Mouse (Mus musculus) R1 (cell line): ENCODE results near the gene Zbtb8os.

Experiments used
- DNase-seq: peaks from one replicate; pipeline ENCODE4 v3.0.0-alpha.2; 2018; ENCODE audit warnings: low read depth, low spot score

Gene Zbtb8os

GRCm38 (mm10) chr4:129335216-129336074 lies at the start of gene Zbtb8os, which contains the start of gene Rbbp4:
TSS of gene Zbtb8os (plus strand) at chr4:129335695.
TSS of gene Rbbp4 (minus strand) at chr4:129335370.
- peak; percentile 99 for DNase-seq

DNA sequence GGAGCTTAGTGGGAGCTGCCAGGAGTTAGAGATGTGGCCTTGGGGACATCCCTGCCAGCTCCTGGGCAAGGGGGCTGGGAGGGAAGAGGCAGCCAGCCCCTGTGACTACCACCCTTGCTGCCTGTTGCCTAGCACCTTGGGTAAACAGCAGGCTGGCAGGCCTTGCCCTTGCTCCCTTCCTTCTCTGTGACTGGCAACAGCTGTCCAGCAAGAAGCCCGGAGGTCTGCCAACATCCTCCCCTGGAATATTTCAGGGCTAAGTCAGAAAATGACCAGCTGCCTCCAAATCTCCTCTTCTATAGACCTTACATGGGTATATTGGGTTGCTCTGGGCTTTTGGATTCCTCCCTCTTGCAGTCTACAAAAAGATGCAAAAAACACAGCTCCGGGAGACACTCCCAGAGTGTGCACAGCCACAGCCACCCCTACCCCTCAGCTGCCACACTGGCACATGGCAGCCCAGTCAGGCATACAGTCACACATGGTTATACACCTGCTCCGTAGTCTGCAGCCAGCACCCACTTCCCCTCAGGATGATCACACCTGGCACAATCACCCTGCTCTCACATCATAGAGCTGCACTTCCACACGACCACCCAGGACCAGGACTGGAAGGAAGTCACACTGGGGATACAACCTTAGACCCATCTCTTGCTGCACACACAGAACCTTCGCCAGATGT lies 49.4 kb upstream of the Zbtb8os start:
- no peak for DNase-seq

- peak; percentile 73 for DNase-seq
Observed at GRCm38 (mm10) chr4:129286683-129287471, 48.6 kb upstream of the Zbtb8os start.

DNA sequence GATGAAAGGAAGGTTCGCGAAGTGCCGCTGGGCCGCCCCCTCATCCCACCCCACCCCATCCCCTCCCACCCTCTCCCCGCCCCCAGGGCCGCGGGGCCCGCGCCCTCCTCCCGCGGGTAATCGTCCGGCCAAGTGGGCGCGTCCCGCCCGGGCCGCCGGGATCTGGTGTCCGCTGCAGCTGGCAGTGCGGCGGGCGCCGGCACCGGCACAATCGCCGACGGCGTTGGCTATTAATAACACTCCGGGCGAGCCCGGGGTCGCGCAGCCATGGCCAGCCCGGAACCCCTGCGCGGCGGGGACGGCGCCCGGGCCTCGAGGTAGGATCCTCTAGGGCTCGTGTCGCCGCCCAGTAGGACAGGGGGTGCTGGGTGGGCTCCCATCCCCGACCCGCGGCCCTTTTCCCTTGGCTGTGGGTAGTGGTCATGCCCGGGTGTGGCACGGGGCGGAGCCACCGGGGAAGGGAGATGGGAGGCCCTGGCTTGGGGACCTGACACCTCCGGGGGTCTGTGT lies 48.0 kb upstream of the Zbtb8os start, which contains the start of gene Sync:
Gene Sync, plus strand, starts transcription at position 146 of the 510 bp plus-strand sequence.
- DNase-seq: peak; percentile 32

DNA sequence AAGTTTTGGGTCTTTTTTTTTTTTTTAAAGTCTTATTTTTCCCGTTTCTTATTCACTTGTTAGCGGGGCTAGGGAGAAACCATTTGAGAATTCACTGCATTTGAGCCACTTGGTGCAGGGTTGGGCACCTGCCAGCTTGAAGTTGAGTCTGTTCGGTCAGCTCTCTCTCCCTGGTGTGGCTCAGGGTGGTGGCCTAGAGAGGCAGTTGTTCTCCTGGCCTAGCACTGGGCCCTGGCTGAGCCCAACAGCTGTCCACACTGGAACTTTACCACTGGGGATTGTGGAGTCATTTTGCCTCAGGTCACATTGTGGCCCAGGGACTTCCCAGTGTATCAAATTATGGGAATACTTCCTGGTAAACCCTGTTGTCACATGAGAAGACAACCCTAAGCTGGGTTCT lies 47.4 kb upstream of the Zbtb8os start:
- DNase-seq: no peak

DNA sequence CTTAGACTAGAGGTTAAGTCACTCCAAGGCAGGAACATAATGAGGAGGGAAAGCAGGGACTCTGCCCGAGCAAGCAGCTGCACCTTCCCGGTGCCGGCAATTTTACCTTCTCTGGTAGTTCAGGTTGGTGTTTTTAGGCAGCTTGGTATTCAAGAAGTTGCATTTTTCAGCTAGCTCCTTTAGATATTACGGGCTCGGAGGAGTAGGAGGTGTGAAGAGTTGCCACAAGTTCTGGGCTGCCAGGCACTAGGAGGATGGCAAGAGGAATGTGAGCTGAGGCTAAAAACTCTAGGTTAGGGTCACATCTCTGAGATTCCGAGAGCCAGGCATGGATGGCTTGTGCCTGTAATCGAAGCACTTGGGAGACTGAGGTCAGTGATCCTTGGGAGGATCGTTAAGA lies 45.8 kb upstream of the Zbtb8os start:
- DNase-seq: no peak

- DNase-seq: peak; percentile 69
Observed at GRCm38 (mm10) chr4:129292831-129293230, 42.7 kb upstream of the Zbtb8os start.

- no peak for DNase-seq
Observed at GRCm38 (mm10) chr4:129293702-129294101, 41.8 kb upstream of the Zbtb8os start.

- no peak for DNase-seq
Observed at GRCm38 (mm10) chr4:129295188-129295587, 40.3 kb upstream of the Zbtb8os start.

DNA sequence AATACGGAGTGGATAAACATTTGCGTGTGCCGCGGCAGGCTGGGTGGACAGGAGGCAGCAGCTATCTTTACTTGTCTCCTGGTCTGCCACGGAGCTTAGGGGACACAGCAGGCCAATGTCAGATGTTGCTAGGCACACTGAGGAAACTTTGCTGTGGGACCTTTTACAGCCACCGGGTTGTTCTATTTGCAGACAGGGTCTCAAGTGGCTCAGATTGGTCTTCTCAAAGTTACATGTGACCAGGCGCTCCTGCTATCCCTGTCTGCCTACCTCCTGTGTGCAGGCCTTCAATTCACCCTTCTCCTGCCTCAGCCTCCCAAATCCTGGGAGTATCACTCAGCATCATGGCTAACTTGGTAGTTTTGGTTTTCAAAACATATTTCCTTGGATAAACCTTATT lies 39.4 kb upstream of the Zbtb8os start:
- no peak for DNase-seq

GRCm38 (mm10) chr4:129297724-129298123 lies 37.8 kb upstream of the Zbtb8os start:
- peak; percentile 41 for DNase-seq

DNA sequence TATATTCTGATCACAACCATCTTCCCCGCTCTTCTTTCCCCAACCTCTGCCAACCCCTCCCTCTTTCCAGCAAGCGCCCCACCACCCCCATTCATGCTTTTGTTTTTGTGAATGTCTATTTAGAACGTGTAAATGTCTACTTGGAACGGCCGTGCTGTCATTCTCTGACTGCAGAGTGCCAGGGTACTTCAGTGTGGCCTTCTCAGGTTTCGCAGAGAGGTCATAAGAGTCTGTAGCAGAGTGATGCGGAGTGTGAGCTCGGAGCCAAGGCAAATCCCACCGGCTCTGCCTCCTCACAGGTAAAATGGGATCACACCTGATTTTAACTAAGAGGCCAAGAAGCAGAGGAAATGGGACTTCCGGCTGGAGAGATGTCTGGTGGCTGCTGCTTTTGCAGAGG lies 36.4 kb upstream of the Zbtb8os start:
- DNase-seq: peak; percentile 34

DNA sequence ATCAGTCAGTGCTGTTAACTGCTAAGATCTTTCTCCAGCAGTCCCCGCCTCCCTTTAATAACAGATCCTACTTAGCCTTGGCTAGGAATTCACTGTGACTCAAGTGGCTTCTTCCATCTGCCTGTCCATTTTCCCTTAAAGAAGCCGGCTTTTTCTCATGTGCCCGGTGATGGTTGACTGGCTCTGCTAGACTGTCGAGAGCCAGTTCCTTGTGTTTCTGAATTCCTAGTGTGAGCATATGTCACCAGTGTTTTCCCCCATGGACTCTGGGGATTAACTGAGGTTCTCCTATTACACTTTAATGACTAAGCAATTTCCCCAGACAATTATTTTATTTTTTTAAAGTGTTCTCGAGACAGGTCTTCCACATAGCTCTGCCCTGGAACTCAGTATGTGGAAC lies 32.1 kb upstream of the Zbtb8os start:
- DNase-seq: peak; percentile 18

GRCm38 (mm10) chr4:129303816-129304215 lies 31.7 kb upstream of the Zbtb8os start:
- DNase-seq: no peak

GRCm38 (mm10) chr4:129304306-129304705 lies 31.2 kb upstream of the Zbtb8os start:
- DNase-seq: no peak

DNA sequence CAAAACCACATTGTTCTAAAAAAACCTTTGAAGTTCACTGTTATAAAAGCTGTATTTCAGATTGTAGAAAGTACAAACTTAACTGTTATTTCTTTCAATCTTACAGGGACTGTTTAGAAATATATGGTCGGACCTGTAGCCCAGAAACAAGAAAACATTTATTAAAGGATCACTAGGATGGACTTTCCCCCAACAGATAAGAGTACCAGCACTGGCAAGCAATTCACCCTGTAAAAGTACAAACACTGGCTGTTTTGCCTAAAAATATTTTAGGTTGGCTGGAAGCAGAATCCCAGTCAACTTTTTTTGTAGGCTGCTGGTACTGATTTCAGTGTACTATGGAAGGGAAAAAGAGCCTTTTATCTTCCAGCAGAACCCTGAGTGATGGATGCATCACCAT lies 27.6 kb upstream of the Zbtb8os start:
- no peak for DNase-seq

- DNase-seq: no peak
Observed at GRCm38 (mm10) chr4:129313886-129314285, 21.6 kb upstream of the Zbtb8os start.

- DNase-seq: no peak
Observed at GRCm38 (mm10) chr4:129320876-129321275, 14.6 kb upstream of the Zbtb8os start.

DNA sequence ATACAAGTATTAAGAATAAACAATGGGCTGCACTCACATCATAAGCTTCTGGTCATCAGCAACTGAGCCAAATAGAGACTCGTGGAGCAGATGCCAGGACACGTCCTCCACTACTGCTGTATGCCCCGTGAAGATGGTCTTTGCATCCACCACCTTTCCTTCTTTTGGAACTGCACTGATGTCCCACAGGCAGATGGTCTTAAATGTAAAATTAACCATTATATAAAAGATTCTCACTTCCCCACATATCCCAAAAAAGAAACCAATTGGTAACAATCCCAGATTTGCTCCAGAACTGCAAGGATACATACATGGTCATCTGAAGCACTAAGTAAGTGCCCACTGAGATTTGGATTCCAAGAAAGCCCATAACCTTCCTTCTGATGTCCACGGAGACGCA lies 13.5 kb upstream of the Zbtb8os start:
- no peak for DNase-seq

GRCm38 (mm10) chr4:129323491-129323890 lies 12.0 kb upstream of the Zbtb8os start:
- DNase-seq: no peak

DNA sequence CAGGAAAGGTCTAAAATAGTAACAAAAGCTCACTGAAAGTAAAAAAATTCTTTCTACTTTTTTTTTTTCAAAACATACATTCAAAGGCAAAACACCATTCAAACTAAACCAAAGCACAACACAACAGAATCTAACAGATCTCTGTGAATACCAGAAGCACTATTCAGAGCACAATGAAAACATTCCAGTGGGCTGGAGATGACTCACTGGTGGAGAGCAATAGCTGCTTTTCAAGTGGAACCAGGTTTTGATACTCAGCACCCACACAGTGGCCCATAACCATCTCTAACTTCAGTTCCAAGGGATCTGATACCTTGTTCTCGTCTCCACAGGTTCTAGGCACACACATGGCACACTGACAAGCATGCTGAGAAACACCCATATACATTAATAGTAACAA lies 10.7 kb upstream of the Zbtb8os start:
- no peak for DNase-seq

DNA sequence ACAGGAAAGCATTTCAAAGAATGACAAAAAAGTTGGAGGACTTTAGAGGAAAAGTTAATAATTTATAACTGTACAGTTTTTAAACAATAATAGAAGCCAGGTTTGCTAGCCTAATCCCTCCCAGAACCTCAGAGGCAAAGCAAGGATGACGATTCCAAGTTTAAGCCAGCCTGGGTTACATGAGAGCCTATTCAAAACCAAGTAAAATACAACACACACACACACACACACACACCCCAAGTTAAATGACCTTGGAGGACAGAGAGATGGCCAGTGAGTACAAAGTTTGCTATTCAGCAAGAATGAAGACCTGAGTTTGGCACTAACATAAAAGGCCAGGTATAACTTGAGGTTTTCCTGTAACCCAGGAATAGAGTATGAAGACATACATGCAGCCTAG lies 9.3 kb upstream of the Zbtb8os start:
- DNase-seq: no peak
